Mouse (Mus musculus) MEL (cell line): ENCODE data around the gene Rps9. TPM values are rescaled to one million over a fixed set of nuclear protein-coding genes. Genes with fewer than 3 reads are reported as not detected.
A peak's percentile ranks its signal among the peaks of the same experiment; 100 is the strongest.
"Not testable (repeated sequence)": the region's sequence is repeated elsewhere in the genome, so short reads cannot be mapped to it uniquely, and the experiment has no call there.

ENCODE experiments used
- DNase-seq: peaks from one replicate; pipeline ENCODE4 v3.0.0; 2011; ENCODE audit warnings: low read depth, low spot score
- H3K27ac ChIP-seq: 2 replicates; pipeline ENCODE4 v1.5.1; 2012; ENCODE audit warnings: low read depth, mild to moderate bottlenecking, control low read depth, low read length, moderate library complexity; ENCODE audit not compliant: control insufficient read depth
- H3K27me3 ChIP-seq, 2 experiments: fragments of 150-350 bp in 1 of 2; sonication (generic) in 1 of 2; 2 replicates each; pipeline ENCODE4 v1.6.1; 2012; ENCODE audit warnings: low read length in 2 of 2, mild to moderate bottlenecking in 2 of 2, improper control_type of control experiment in 1 of 2, moderate library complexity in 1 of 2; ENCODE audit not compliant: insufficient read depth in 2 of 2, control insufficient read depth in 1 of 2
- H3K36me3 ChIP-seq, 2 experiments: 2 replicates each; pipeline ENCODE4 v1.6.1; 2012 to 2014; ENCODE audit warnings: low read length in 2 of 2, improper control_type of control experiment in 1 of 2, inconsistent platforms in 1 of 2, mild to moderate bottlenecking in 1 of 2; ENCODE audit not compliant: insufficient read depth in 2 of 2, control insufficient read depth in 1 of 2
- H3K4me1 ChIP-seq, 2 experiments: fragments of 150-350 bp in 1 of 2; sonication (generic) in 1 of 2; 2 replicates each; pipeline ENCODE4 v1.6.1; 2012; ENCODE audit warnings: low read length in 2 of 2, improper control_type of control experiment in 1 of 2, mild to moderate bottlenecking in 1 of 2; ENCODE audit not compliant: insufficient read depth in 2 of 2, control insufficient read depth in 1 of 2
- H3K4me3 ChIP-seq, 2 experiments: fragments of 150-350 bp in 1 of 2; sonication (generic) in 1 of 2; 2 replicates each; pipeline ENCODE4 v1.5.1; 2012; ENCODE audit warnings: low read depth in 2 of 2, low read length in 2 of 2, mild to moderate bottlenecking in 2 of 2, moderate library complexity in 2 of 2, control low read depth in 1 of 2, improper control_type of control experiment in 1 of 2; ENCODE audit not compliant: control insufficient read depth in 1 of 2, insufficient read depth in 1 of 2
- H3K79me2 ChIP-seq: 2 replicates; pipeline ENCODE4 v1.6.1; 2012; ENCODE audit warnings: mild to moderate bottlenecking, low read length, moderate library complexity; ENCODE audit not compliant: control insufficient read depth, poor library complexity, insufficient read depth
- H3K9ac ChIP-seq: 2 replicates; pipeline ENCODE4 v1.6.1; 2012; ENCODE audit warnings: low read depth, mild to moderate bottlenecking, control low read depth, low read length, moderate library complexity; ENCODE audit not compliant: control insufficient read depth, poor library complexity, severe bottlenecking
- H3K9me3 ChIP-seq: fragments of 150-350 bp; sonication (generic); replicated peaks from 2 replicates; pipeline ENCODE4 v1.6.1; 2012; ENCODE audit warnings: mild to moderate bottlenecking, low read length, improper control_type of control experiment, moderate library complexity; ENCODE audit not compliant: insufficient read depth
- BHLHE40 ChIP-seq: IDR thresholded peaks from 2 replicates; pipeline ENCODE4 v1.6.1; 2012; ENCODE audit warnings: low read depth, mild to moderate bottlenecking, inconsistent platforms, low read length, improper control_type of control experiment, borderline replicate concordance
- CHD2 ChIP-seq: IDR thresholded peaks from 2 replicates; pipeline ENCODE4 v1.6.1; 2011; ENCODE audit warnings: low read length, improper control_type of control experiment
- EP300 ChIP-seq, 2 experiments: IDR thresholded peaks; 2 replicates each; pipeline ENCODE4 v1.6.1; 2011; ENCODE audit warnings: improper control_type of control experiment in 2 of 2, low read length in 2 of 2, low read depth in 1 of 2, mild to moderate bottlenecking in 1 of 2
- ETS1 ChIP-seq: IDR thresholded peaks from 2 replicates; pipeline ENCODE4 v1.6.1; 2012; ENCODE audit warnings: low read depth, mild to moderate bottlenecking, inconsistent platforms, low read length, improper control_type of control experiment, moderate library complexity
- GABPA ChIP-seq: IDR thresholded peaks from 2 replicates; pipeline ENCODE4 v1.6.1; 2012; ENCODE audit warnings: low read depth, mild to moderate bottlenecking, inconsistent platforms, low read length, improper control_type of control experiment, moderate library complexity
- HCFC1 ChIP-seq: IDR thresholded peaks from 2 replicates; pipeline ENCODE4 v1.6.1; 2012; ENCODE audit warnings: low read depth, mild to moderate bottlenecking, inconsistent platforms, low read length, improper control_type of control experiment, moderate library complexity
- JUND ChIP-seq: IDR thresholded peaks from 2 replicates; pipeline ENCODE4 v1.6.1; 2011; ENCODE audit warnings: low read depth, mild to moderate bottlenecking, improper control_type of control experiment, low read length
- KAT2A ChIP-seq: conservative IDR thresholded peaks from 2 replicates; pipeline ENCODE4 v1.6.1; 2012; ENCODE audit warnings: low read depth, low read length, improper control_type of control experiment, inconsistent platforms
- MAFK ChIP-seq: IDR thresholded peaks from 2 replicates; pipeline ENCODE4 v1.6.1; 2011; ENCODE audit warnings: low read depth, mild to moderate bottlenecking, low read length, improper control_type of control experiment, borderline replicate concordance
- MAZ ChIP-seq: IDR thresholded peaks from 2 replicates; pipeline ENCODE4 v1.6.1; 2012; ENCODE audit warnings: low read depth, mild to moderate bottlenecking, inconsistent platforms, low read length, improper control_type of control experiment
- MXI1 ChIP-seq: IDR thresholded peaks from 2 replicates; pipeline ENCODE4 v1.6.1; 2011; ENCODE audit warnings: mild to moderate bottlenecking, low read depth, low read length, improper control_type of control experiment
- MYC ChIP-seq: IDR thresholded peaks from 2 replicates; pipeline ENCODE4 v1.6.1; 2011; ENCODE audit warnings: low read depth, mild to moderate bottlenecking, low read length, improper control_type of control experiment, moderate library complexity
- POLR2A ChIP-seq, 2 experiments: IDR thresholded peaks; 2 replicates each; pipeline ENCODE4 v1.6.1; 2011 to 2012; ENCODE audit warnings: low read length in 2 of 2, mild to moderate bottlenecking in 2 of 2, control low read depth in 1 of 2, improper control_type of control experiment in 1 of 2, low read depth in 1 of 2, moderate library complexity in 1 of 2; ENCODE audit not compliant: control insufficient read depth in 1 of 2, insufficient read depth in 1 of 2, poor library complexity in 1 of 2
- POLR2AphosphoS2 ChIP-seq: IDR thresholded peaks from 2 replicates; pipeline ENCODE4 v1.6.1; 2011; ENCODE audit warnings: low read length, improper control_type of control experiment
- POLR2AphosphoS5 ChIP-seq: IDR thresholded peaks from 2 replicates; pipeline ENCODE4 v1.6.1; 2012; ENCODE audit warnings: low read depth, borderline replicate concordance, mild to moderate bottlenecking, inconsistent platforms, low read length, moderate library complexity, mixed read lengths
- SIN3A ChIP-seq: IDR thresholded peaks from 2 replicates; pipeline ENCODE4 v1.6.1; 2012; ENCODE audit warnings: low read length, improper control_type of control experiment, inconsistent platforms
- SMC3 ChIP-seq: IDR thresholded peaks from 2 replicates; pipeline ENCODE4 v1.6.1; 2011; ENCODE audit warnings: low read depth, low read length, improper control_type of control experiment
- TAL1 ChIP-seq: IDR thresholded peaks from 2 replicates; pipeline ENCODE4 v1.6.1; 2012; ENCODE audit warnings: mild to moderate bottlenecking, inconsistent platforms, low read length, moderate library complexity, mixed read lengths
- ZC3H11A ChIP-seq: IDR thresholded peaks from 2 replicates; pipeline ENCODE4 v1.6.1; 2012; ENCODE audit warnings: low read depth, mild to moderate bottlenecking, inconsistent platforms, low read length, improper control_type of control experiment
- ZNF384 ChIP-seq: IDR thresholded peaks from 2 replicates; pipeline ENCODE4 v1.6.1; 2012; ENCODE audit warnings: low read depth, mild to moderate bottlenecking, inconsistent platforms, low read length, improper control_type of control experiment
- polyA plus RNA-seq, 2 experiments: library from polyadenylated mRNA; stranded (reverse) in 1 of 2; unstranded in 1 of 2; fragments of >175 nt in 1 of 2; fragments of >200 nt in 1 of 2; gene quantifications; 2 replicates each; pipeline versions ENCODE4 v1.2.1 to v1.2.4; 2012; ENCODE audit warnings: low replicate concordance in 2 of 2, low read depth in 1 of 2; ENCODE audit not compliant: insufficient read length in 2 of 2, insufficient read depth in 1 of 2, missing spikeins in 1 of 2
- total RNA-seq: library from RNA; depleted of rRNA; stranded (reverse); fragments of 300-350 nt; gene quantifications from 2 replicates; pipeline ENCODE4 v1.2.3, GENCODE M21; 2012

The Rps9 gene
- total and polyA plus RNA-seq, 3 experiments = 2,284 to 2,921 TPM; not detected in 1

- Histone ChIP-seq H3K4me3 (no peak overlapping the region), H3K9me3 (no peaks in the 10 kb centered on the region), H3K4me1 (peaks cover 0 to 9% of the 10 kb centered on the region in 2 experiments; a peak in 2 of 4 replicates), H3K36me3 (peaks cover 0 to 2% of the 10 kb centered on the region in 2 experiments; a peak in 1 of 4 replicates), H3K27ac (no peak overlapping the region), H3K9ac (no peak overlapping the region), H3K27me3 (no peaks in the 10 kb centered on the region), H3K79me2 (no peaks in the 10 kb centered on the region)
- DNase-seq = peak; percentile 32
- no peak for TF ChIP-seq POLR2A (IDR thresholded peaks at IDR 0.05; ENCODE audit: control insufficient read depth in 1 of 2, insufficient read depth in 1 of 2, low read depth in 1 of 2, low read length in 2 of 2, poor library complexity in 1 of 2)
- TF ChIP-seq HCFC1 = no peak
- no peak for TF ChIP-seq ETS1
- no peak for TF ChIP-seq MAZ
- TF ChIP-seq SIN3A = no peak
- TF ChIP-seq BHLHE40 = no peak
- no peak for TF ChIP-seq KAT2A
- no peak for TF ChIP-seq CHD2
- TF ChIP-seq POLR2AphosphoS2 = no peak
- TF ChIP-seq JUND = no peak
- TF ChIP-seq ZNF384 = no peak
- no peak for TF ChIP-seq GABPA
- TF ChIP-seq ZC3H11A = no peak
- TF ChIP-seq POLR2AphosphoS5 = no peak
- no peak for TF ChIP-seq MXI1
- TF ChIP-seq MYC = no peak
- TF ChIP-seq SMC3 = no peak
- no peak for TF ChIP-seq MAFK
- TF ChIP-seq EP300 (IDR thresholded peaks at IDR 0.05; ENCODE audit: low read depth in 1 of 2, low read length in 2 of 2) = no peak
- no peak for TF ChIP-seq TAL1
Observed at GRCm38 (mm10) chr7:3715249-3715648, 11.5 kb downstream of the Rps9 start.

DNA sequence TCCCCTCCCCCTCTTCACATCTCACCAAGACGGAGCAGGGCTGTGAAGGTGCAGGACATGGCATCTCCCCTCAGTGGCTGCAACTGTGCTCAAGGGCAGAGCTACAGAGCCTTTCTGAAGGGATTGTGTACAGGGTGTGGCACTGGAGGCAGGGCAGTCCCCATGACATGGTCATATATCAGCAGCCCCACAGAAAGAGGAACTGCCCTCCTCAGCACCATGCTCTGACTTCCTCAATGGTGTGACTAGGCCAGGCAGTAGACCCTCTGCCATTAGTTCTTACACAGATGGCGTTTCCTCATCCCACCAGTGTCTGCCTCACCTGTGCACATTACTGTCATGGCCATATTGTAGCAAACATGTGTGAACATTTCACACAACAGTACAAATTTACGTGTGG is 16.5 kb downstream of the Rps9 start, which contains the start of gene Pirb:
Gene Pirb (minus strand): TSS at position 124 of the 400 bp plus-strand sequence.
- H3K4me1 ChIP-seq, H3K79me2 ChIP-seq, H3K27ac ChIP-seq, H3K9me3 ChIP-seq, DNase-seq, H3K9ac ChIP-seq, H3K36me3 ChIP-seq, H3K27me3 ChIP-seq, H3K4me3 ChIP-seq: not testable (repeated sequence)

DNA sequence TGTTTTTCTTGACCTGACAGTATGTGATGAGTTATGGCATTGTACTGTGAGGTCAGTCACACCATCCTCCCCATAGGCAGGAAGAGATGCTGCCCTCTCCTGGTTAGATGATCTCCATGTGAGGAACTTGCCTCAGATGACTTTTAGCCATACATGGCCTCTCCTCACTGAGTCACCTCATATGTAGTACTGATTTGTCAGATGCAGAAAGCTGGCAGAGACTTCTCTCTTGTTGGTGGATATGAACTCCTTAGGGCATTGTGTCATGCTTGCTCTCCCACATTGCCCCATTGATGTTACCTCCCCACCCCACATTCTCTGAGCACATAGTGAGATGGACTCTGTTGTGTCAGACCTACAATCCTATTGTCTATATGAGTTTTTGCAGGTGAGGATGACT is 21.7 kb downstream of the Rps9 start:
- H3K27me3 ChIP-seq, DNase-seq, H3K27ac ChIP-seq, H3K79me2 ChIP-seq, H3K9me3 ChIP-seq, H3K36me3 ChIP-seq, H3K9ac ChIP-seq, H3K4me3 ChIP-seq, H3K4me1 ChIP-seq: not testable (repeated sequence)

- DNase-seq, H3K79me2 ChIP-seq, H3K9me3 ChIP-seq, H3K4me1 ChIP-seq, H3K9ac ChIP-seq, H3K36me3 ChIP-seq, H3K4me3 ChIP-seq, H3K27me3 ChIP-seq, H3K27ac ChIP-seq: not testable (repeated sequence)
Observed at GRCm38 (mm10) chr7:3732675-3733074, 28.9 kb downstream of the Rps9 start.
